Mouse (Mus musculus): ENCODE measurements at regions not wholly inside any gene's neighbourhood (a gene's known extent, or its start where the extent isn't known, plus 50 kb on each side); places are given as distances from the start of the nearest gene placed in this dataset.

DNA sequence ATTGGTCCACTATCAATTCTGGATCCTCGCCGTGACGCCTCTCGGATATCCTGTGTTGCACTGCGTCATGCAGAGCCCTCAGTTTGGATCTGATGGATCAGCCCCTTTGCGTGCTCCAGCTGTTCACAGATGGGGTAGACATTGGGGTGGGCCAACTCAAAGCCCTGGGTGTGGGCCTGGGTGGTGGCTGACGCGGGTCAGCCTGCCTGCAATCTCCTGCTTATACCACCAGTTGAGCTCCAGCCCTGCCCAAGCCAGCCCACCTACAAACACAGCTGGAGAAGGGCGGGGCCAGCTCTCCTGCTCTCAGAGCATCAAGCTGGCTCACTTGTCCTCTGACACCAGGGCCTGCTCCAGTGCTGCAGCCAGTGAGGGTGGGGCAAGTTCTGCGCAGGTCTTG lies 73.1 kb downstream of the Rps15a start:
- Histone ChIP-seq H3K9ac (ENCODE audit: low read length) (no peak overlapping the region), H3K36me3 (ENCODE audit: control insufficient read depth, insufficient read depth, low read length) (no peaks in the 10 kb centered on the region), H3K4me3 (ENCODE audit: low read depth, low read length) (no peak overlapping the region), H3K27me3 (replicated peaks; ENCODE audit: control insufficient read depth, insufficient read depth, low read length) (no peaks in the 10 kb centered on the region), H3K4me1 (ENCODE audit: control insufficient read depth, insufficient read depth, low read length) (no peaks in the 10 kb centered on the region), H3K4me2 (ENCODE audit: low read length) (no peak overlapping the region), H3K27ac (ENCODE audit: low read depth, low read length) (no peak overlapping the region), H3K9me3 (replicated peaks; ENCODE audit: control insufficient read depth, low read length) (0 out of 2 replicates have a peak, but pooled peaks cover 2% of the 10 kb centered on the region)
- DNase-seq (ENCODE audit: low spot score) (no peak), ATAC-seq (no peak)
- WGBS, result 61% methylated on average over 10 of the region's 10 CpGs

DNA sequence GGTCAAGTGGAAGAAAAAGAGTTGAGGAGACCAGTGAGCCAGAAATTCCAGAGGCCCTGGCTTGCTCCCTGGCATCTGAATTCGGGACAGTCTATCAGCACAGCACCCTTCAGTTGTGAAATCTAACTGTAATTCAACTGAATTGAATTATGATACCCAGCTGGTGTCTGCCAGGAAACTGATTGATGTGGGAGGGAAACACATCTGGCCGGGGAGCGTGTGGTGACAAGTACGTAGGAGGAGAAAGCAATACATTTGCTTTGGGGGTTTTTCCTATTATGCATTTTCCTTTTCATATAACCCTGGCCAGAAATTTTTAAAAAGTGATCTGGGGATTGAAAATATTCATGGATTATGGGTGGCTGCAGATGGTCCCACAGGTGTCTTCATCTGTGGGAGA lies 76.1 kb downstream of the Rps15a start:
- no peak for DNase-seq (ENCODE audit: low spot score)
- H3K36me3 ChIP-seq (ENCODE audit: control insufficient read depth, insufficient read depth, low read length), result no peaks in the 10 kb centered on the region
- WGBS, result 81% methylated on average over 4 of the region's 4 CpGs
- no peak overlapping the region for H3K9ac ChIP-seq (ENCODE audit: low read length)
- no peaks in the 10 kb centered on the region for H3K9me3 ChIP-seq (replicated peaks; ENCODE audit: control insufficient read depth, low read length)
- no peak overlapping the region for H3K27ac ChIP-seq (ENCODE audit: low read depth, low read length)
- H3K4me3 ChIP-seq (ENCODE audit: low read depth, low read length), result no peak overlapping the region
- no peak for ATAC-seq
- no peaks in the 10 kb centered on the region for H3K27me3 ChIP-seq (replicated peaks; ENCODE audit: control insufficient read depth, insufficient read depth, low read length)
- no peaks in the 10 kb centered on the region for H3K4me1 ChIP-seq (ENCODE audit: control insufficient read depth, insufficient read depth, low read length)
- H3K4me2 ChIP-seq (ENCODE audit: low read length), result no peak overlapping the region

DNA sequence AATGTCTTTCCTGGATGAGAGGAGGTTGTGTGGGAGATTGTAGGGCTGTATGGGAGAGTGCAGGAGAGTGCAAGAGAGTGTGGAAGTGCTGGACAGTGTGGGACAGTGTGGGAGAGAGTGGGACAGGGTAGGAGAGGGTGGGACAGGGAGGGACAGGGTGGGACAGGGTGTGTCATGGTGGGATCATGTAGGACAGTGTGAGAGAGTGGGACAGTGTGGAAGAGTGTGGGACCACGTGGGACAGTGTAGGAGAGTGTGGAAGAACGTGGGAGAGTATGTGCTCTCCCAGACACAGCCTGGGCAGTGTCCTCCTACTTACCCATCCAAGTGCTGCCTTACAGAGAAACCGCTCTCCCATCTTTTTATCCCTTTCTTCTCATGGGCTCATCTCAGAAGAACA lies 78.9 kb downstream of the Rps15a start:
- H3K36me3 ChIP-seq (ENCODE audit: control insufficient read depth, insufficient read depth, low read length), result no peaks in the 10 kb centered on the region
- H3K27me3 ChIP-seq (replicated peaks; ENCODE audit: control insufficient read depth, insufficient read depth, low read length), result no peaks in the 10 kb centered on the region
- 73% methylated on average over 3 of the region's 3 CpGs for WGBS
- H3K9ac ChIP-seq (ENCODE audit: low read length), result no peak overlapping the region
- no peak overlapping the region for H3K4me3 ChIP-seq (ENCODE audit: low read depth, low read length)
- no peak for ATAC-seq
- H3K9me3 ChIP-seq (replicated peaks; ENCODE audit: control insufficient read depth, low read length), result no peaks in the 10 kb centered on the region
- H3K27ac ChIP-seq (ENCODE audit: low read depth, low read length), result no peak overlapping the region
- H3K4me2 ChIP-seq (ENCODE audit: low read length), result no peak overlapping the region
- no peak for DNase-seq (ENCODE audit: low spot score)
- H3K4me1 ChIP-seq (ENCODE audit: control insufficient read depth, insufficient read depth, low read length), result no peaks in the 10 kb centered on the region

DNA sequence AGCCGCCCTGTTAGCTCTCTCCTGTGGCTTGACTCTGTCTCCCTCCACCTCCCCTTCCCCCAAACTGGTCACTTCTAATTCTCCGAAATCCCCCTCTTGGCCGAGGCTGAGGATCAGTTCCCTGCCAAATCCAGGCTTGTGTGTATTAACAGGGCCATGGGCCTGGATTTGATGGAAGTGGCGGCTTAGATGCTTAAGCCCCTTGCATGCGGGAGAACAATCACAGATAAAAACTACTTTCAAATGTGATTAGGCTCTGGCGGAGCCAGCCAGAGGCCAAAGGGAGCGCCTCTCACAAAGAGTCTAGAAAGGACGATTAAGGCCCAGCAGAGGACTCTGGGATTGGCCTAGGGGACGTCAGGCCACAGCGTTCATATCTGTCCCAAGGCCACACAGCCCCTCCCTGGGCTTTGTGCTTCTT lies 89.9 kb downstream of the Rps15a start:
- H3K27ac ChIP-seq (ENCODE audit: low read depth, low read length), result no peak overlapping the region
- ATAC-seq, result peak; percentile 72

DNA sequence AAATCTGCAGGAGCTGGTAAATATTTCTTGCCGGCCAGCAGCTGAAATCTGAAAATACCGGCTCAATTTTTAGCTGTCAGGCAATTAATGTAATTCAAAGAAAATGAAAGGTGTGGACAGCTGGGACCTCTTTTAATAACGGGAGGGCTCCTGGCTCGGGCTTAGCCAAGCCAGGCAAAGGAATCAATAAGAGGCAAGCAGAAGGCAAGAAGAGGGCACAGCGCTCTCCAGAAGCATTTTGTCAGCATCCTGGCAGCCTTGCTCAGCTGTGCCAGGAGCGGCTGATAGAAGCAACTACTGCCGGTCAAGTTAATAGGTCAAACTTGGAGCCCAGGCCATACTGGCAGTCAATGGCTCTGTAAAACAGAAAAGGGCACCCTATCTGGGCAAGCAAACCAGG lies 111.4 kb downstream of the Rps15a start:
- DNase-seq (ENCODE audit: low spot score) (no peak), ATAC-seq (no peak)
- no peak overlapping the region for H3K27ac ChIP-seq (ENCODE audit: low read depth, low read length)
- H3K9ac ChIP-seq (ENCODE audit: low read length), result no peak overlapping the region
- no peaks in the 10 kb centered on the region for H3K27me3 ChIP-seq (replicated peaks; ENCODE audit: control insufficient read depth, insufficient read depth, low read length)
- no peak overlapping the region for H3K4me2 ChIP-seq (ENCODE audit: low read length)
- no peaks in the 10 kb centered on the region for H3K9me3 ChIP-seq (replicated peaks; ENCODE audit: control insufficient read depth, low read length)
- no peaks in the 10 kb centered on the region for H3K4me1 ChIP-seq (ENCODE audit: control insufficient read depth, insufficient read depth, low read length)
- no peaks in the 10 kb centered on the region for H3K36me3 ChIP-seq (ENCODE audit: control insufficient read depth, insufficient read depth, low read length)
- H3K4me3 ChIP-seq (ENCODE audit: low read depth, low read length), result no peak overlapping the region
- 69% methylated on average over 7 of the region's 7 CpGs for WGBS

More for the DNA sequence above, 89.9 kb downstream of the Rps15a start:
- Histone ChIP-seq H3K4me3 (ENCODE audit: low read depth, low read length) (no peak overlapping the region), H3K9me3 (replicated peaks; ENCODE audit: control insufficient read depth, low read length) (no peaks in the 10 kb centered on the region), H3K36me3 (ENCODE audit: control insufficient read depth, insufficient read depth, low read length) (no peaks in the 10 kb centered on the region), H3K27me3 (replicated peaks; ENCODE audit: control insufficient read depth, insufficient read depth, low read length) (no peaks in the 10 kb centered on the region), H3K9ac (ENCODE audit: low read length) (peak overlapping the region; percentile 25; the same call in 1 of the 2 replicates), H3K4me1 (ENCODE audit: control insufficient read depth, insufficient read depth, low read length) (peaks cover 10% of the 10 kb centered on the region), H3K4me2 (ENCODE audit: low read length) (no peak overlapping the region)
- whole genome bisulfite sequencing, result 7% methylated on average over 10 of the region's 10 CpGs
- DNase-seq (ENCODE audit: low spot score), result peak; percentile 73

DNA sequence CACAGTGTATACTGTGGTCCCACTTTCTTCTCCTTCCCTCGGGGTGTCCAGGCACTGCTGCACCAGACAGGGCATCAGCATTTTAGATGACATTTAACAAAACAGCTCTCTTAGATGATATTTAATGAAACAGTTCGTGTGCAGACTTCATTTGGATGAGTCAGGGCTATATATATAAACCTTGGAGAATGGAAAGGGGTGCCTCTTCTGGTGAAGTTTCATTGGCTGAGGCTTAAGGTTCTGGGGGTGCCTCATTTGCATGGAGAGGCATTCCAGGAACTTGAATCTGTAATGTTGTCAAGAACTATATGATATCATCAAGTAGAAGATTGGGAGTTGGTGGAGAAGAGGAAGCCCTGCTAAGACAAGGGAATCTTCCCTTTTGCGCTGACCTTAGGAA lies 114.1 kb downstream of the Rps15a start:
- WGBS, result 81% methylated on average over 3 of the region's 3 CpGs
- Histone ChIP-seq H3K4me1 (ENCODE audit: control insufficient read depth, insufficient read depth, low read length) (no peaks in the 10 kb centered on the region), H3K27me3 (replicated peaks; ENCODE audit: control insufficient read depth, insufficient read depth, low read length) (no peaks in the 10 kb centered on the region), H3K9ac (ENCODE audit: low read length) (no peak overlapping the region), H3K27ac (ENCODE audit: low read depth, low read length) (no peak overlapping the region), H3K4me2 (ENCODE audit: low read length) (no peak overlapping the region), H3K9me3 (replicated peaks; ENCODE audit: control insufficient read depth, low read length) (no peaks in the 10 kb centered on the region), H3K36me3 (ENCODE audit: control insufficient read depth, insufficient read depth, low read length) (no peaks in the 10 kb centered on the region), H3K4me3 (ENCODE audit: low read depth, low read length) (no peak overlapping the region)
- ATAC-seq (no peak), DNase-seq (ENCODE audit: low spot score) (no peak)

DNA sequence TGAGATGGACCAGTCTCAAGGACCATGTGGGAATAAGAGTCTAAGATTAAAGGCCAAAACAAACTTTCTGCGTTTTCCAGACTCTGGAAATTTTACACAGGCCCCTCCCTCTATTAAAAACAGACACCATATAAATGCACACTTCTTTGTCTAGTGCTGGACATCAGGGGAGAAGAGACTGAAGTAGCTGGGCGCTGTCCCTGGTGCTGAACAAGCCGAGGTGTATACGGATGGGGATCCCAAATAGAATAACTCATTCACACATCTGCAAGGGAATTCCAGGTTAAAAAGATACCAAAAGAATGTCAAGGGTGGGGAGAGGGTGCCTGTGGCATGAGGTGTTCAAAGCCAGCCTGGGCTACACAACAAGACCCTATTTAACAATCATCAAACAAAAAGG lies 114.9 kb downstream of the Rps15a start:
- H3K9ac ChIP-seq (ENCODE audit: low read length), result no peak overlapping the region
- no peak overlapping the region for H3K27ac ChIP-seq (ENCODE audit: low read depth, low read length)
- no peaks in the 10 kb centered on the region for H3K27me3 ChIP-seq (replicated peaks; ENCODE audit: control insufficient read depth, insufficient read depth, low read length)
- H3K4me3 ChIP-seq (ENCODE audit: low read depth, low read length), result no peak overlapping the region
- H3K36me3 ChIP-seq (ENCODE audit: control insufficient read depth, insufficient read depth, low read length), result no peaks in the 10 kb centered on the region
- no peak overlapping the region for H3K4me2 ChIP-seq (ENCODE audit: low read length)
- no peaks in the 10 kb centered on the region for H3K4me1 ChIP-seq (ENCODE audit: control insufficient read depth, insufficient read depth, low read length)
- peak; percentile 40 for DNase-seq (ENCODE audit: low spot score)
- H3K9me3 ChIP-seq (replicated peaks; ENCODE audit: control insufficient read depth, low read length), result no peaks in the 10 kb centered on the region
- WGBS, result 9% methylated on average over 4 of the region's 4 CpGs
- no peak for ATAC-seq

DNA sequence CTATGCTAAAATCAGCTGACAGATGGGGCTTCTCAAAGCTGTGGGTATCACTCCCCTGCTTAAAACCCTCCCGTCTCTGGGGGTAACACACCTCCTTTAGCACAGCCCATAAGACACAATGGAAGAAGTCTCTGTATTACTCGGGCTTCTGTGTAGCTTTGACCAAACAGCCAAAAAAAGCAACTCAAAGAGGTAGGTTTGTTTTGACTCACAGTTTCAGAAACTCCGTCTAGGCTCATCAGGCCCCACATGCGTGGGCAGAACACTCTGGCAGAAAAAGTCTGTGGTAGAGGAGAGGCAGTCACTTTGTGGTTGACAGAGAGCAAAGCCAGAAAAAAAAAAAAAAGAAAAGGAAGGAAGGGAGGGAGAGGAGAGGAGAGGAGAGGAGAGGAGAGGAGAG lies 133.8 kb downstream of the Rps15a start:
- Histone ChIP-seq H3K9me3 (replicated peaks; ENCODE audit: control insufficient read depth, low read length) (no peaks in the 10 kb centered on the region), H3K4me3 (ENCODE audit: low read depth, low read length) (no peak overlapping the region), H3K9ac (ENCODE audit: low read length) (no peak overlapping the region), H3K27me3 (replicated peaks; ENCODE audit: control insufficient read depth, insufficient read depth, low read length) (no peaks in the 10 kb centered on the region), H3K4me2 (ENCODE audit: low read length) (no peak overlapping the region), H3K4me1 (ENCODE audit: control insufficient read depth, insufficient read depth, low read length) (no peaks in the 10 kb centered on the region), H3K27ac (ENCODE audit: low read depth, low read length) (no peak overlapping the region), H3K36me3 (ENCODE audit: control insufficient read depth, insufficient read depth, low read length) (no peaks in the 10 kb centered on the region)
- WGBS, result 74% methylated on average over 4 of the region's 4 CpGs
- no peak for ATAC-seq
- DNase-seq (ENCODE audit: low spot score), result no peak

DNA sequence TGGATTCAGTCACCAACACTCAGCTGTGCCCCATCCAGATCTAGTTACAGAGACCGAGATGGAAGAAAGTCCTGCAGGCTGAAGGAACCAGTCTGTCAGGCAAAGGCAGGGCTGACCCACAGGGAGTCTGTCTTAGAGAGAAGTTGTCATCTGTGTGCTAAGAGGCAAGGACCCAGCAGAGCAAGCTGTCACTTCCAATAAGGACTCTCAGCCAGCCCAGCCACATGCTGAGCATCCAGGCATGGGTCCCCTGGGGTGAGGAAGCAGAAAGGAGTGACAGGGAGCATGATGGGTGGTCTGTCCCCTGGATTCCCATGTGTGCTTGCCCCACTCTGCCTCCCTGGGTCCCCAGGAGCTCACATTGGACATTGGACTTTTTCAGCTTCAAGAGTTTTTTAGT lies 144.8 kb downstream of the Rps15a start:
- Histone ChIP-seq H3K4me3 (ENCODE audit: low read depth, low read length) (no peak overlapping the region), H3K27ac (ENCODE audit: low read depth, low read length) (no peak overlapping the region), H3K9ac (ENCODE audit: low read length) (no peak overlapping the region), H3K27me3 (replicated peaks; ENCODE audit: control insufficient read depth, insufficient read depth, low read length) (no peaks in the 10 kb centered on the region), H3K9me3 (replicated peaks; ENCODE audit: control insufficient read depth, low read length) (no peaks in the 10 kb centered on the region), H3K4me1 (ENCODE audit: control insufficient read depth, insufficient read depth, low read length) (no peaks in the 10 kb centered on the region), H3K4me2 (ENCODE audit: low read length) (no peak overlapping the region), H3K36me3 (ENCODE audit: control insufficient read depth, insufficient read depth, low read length) (no peaks in the 10 kb centered on the region)
- no peak for ATAC-seq
- 58% methylated on average over 1 of the region's 1 CpGs for WGBS
- DNase-seq (ENCODE audit: low spot score), result no peak
